Mouse (Mus musculus): Measurements from ENCODE around the gene 4931422A03Rik. TPM values are rescaled to one million over a fixed set of nuclear protein-coding genes. Genes with fewer than 3 reads are reported as not detected.

4931422A03Rik gene
- polyA plus RNA-seq, 1 experiment from 2014 or later, result 2.3 TPM

DNA sequence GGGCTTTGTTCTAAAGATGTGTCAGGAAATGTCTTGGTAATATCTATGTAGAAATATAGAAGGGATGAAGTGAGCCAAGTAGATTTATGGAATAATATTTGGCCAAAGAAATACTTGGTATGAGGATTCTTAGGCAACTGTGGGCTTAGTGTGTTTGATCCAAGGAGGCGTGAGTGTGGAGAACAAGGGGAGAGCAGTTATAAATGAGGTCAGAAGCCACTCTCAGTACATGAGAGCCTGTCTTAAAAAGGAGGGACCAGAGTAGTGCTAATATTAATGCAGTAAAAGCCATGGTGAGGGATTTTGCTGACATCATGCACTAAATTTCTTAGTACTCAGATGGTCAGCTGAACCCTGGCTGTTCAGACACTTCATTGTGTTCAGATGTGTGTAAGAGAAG is 30.2 kb upstream of the 4931422A03Rik start:
- Histone ChIP-seq H3K4me1 (ENCODE audit: control insufficient read depth, insufficient read depth, low read depth, low read length) (no peaks in the 10 kb centered on the region), H3K27ac (ENCODE audit: low read depth, low read length) (no peak overlapping the region), H3K9me3 (ENCODE audit: control insufficient read depth, low read length) (no peaks in the 10 kb centered on the region), H3K36me3 (ENCODE audit: control insufficient read depth, insufficient read depth, low read length) (peaks cover 23% of the 10 kb centered on the region), H3K4me2 (ENCODE audit: low read length) (no peak overlapping the region), H3K9ac (ENCODE audit: low read depth, low read length) (no peak overlapping the region), H3K4me3 (ENCODE audit: low read length) (no peak overlapping the region), H3K27me3 (replicated peaks; ENCODE audit: control insufficient read depth, insufficient read depth, low read length) (no peaks in the 10 kb centered on the region)
- no peak for ATAC-seq
- WGBS, result 77% methylated on average over 1 of the region's 1 CpGs

DNA sequence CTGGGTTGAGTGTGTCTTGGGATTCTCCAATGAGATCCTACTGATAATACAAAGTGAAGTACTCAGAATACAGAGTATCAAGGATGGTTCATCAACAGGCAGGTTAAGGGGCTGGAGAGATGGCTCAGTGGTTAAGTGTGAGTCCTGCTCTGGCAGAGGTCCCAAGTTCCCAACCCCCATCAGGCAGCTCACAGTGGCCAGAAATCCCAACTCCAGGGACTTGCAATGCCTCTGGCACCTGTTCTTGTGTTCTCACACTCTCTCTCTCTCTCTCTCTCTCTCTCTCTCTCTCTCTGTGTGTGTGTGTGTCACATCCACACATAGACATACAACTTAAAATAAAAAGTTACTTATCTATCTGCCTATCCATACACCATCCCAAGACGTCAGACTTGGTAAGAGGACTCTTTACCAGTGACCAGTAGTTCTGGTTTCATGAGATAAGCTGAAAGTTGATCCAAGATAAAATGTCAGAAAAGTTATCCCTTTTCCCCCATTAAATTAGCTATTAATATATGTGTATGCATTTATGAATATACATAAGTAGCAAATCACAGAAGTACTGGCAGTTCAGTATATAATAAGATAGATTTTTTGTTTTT is 16.4 kb upstream of the 4931422A03Rik start:
- Histone ChIP-seq H3K4me1 (ENCODE audit: control insufficient read depth, insufficient read depth, low read depth, low read length) (no peaks in the 10 kb centered on the region), H3K27ac (ENCODE audit: low read depth, low read length) (no peak overlapping the region), H3K4me2 (ENCODE audit: low read length) (no peak overlapping the region), H3K9ac (ENCODE audit: low read depth, low read length) (no peak overlapping the region), H3K4me3 (ENCODE audit: low read length) (no peak overlapping the region), H3K9me3 (ENCODE audit: control insufficient read depth, low read length) (no peaks in the 10 kb centered on the region), H3K27me3 (replicated peaks; ENCODE audit: control insufficient read depth, insufficient read depth, low read length) (no peaks in the 10 kb centered on the region), H3K36me3 (ENCODE audit: control insufficient read depth, insufficient read depth, low read length) (peaks cover 9% of the 10 kb centered on the region; the same call in 1 of the 2 replicates)
- 82% methylated on average over 1 of the region's 1 CpGs for WGBS
- no peak for ATAC-seq

DNA sequence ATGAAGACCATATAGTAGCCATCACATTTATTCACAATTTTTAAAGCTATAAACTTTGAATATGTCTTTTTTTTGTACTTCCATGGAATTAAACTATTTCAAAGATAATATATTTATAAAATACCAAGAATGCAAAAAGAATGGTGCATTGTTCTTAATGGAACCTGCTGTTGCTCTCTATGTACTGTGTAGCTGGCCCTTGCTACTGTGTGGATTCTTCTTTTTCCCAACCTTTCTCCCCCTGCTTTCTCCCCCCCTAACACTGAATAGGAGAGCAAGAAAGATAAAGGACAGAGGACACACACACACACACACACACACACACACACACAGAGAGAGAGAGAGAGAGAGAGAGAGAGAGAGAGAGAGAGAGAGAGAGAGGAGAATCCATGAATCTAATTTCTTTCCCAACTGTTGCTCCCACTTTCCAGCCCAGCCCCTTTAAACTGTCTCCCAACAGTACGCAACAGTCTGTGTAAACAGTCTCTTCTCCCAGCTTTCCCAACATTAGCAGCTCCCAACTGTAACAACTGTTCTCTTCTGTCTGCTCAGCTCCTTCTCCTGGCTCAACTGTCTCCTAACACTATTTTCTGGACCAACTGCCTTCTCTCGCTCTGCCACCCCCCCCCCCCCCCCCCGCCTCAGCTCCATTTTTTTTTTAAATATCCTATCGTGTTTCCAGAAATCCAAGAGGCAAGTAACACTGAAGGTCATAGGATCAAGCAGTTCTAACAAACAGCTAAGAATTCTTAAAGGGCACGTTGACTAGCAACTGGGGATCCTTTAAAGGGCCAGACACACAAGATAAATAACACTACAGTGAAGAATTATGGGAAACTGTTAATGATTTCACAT is 15.7 kb upstream of the 4931422A03Rik start:
- 53% methylated on average over 5 of the region's 5 CpGs for WGBS

DNA sequence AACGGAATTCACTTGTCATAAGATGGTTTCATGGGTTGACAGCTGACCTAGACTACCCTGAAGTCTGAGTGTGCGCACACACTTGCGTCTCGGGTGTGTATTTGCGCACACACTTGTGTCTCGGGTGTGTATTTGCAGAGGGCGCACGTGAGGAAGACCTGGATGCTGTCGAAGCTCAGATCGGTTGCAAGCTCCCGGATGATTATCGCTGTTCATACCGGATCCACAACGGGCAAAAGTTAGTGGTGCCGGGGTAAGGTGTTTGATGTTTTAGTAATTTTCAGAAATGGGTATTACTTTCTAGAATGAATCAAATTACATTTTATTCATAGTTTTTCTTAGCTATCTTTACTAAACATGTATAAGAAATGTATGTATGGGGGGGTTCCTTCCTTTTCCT is 14.6 kb upstream of the 4931422A03Rik start:
- H3K36me3 ChIP-seq (ENCODE audit: control insufficient read depth, insufficient read depth, low read length), result peaks cover 9% of the 10 kb centered on the region; the same call in 1 of the 2 replicates
- no peak overlapping the region for H3K9ac ChIP-seq (ENCODE audit: low read depth, low read length)
- no peak overlapping the region for H3K4me3 ChIP-seq (ENCODE audit: low read length)
- H3K4me2 ChIP-seq (ENCODE audit: low read length), result no peak overlapping the region
- no peaks in the 10 kb centered on the region for H3K4me1 ChIP-seq (ENCODE audit: control insufficient read depth, insufficient read depth, low read depth, low read length)
- no peaks in the 10 kb centered on the region for H3K27me3 ChIP-seq (replicated peaks; ENCODE audit: control insufficient read depth, insufficient read depth, low read length)
- WGBS, result 97% methylated on average over 15 of the region's 15 CpGs
- H3K27ac ChIP-seq (ENCODE audit: low read depth, low read length), result no peak overlapping the region
- ATAC-seq, result no peak
- H3K9me3 ChIP-seq (ENCODE audit: control insufficient read depth, low read length), result no peaks in the 10 kb centered on the region

More for the DNA sequence above, 15.7 kb upstream of the 4931422A03Rik start:
- Histone ChIP-seq H3K27me3 (replicated peaks; ENCODE audit: control insufficient read depth, insufficient read depth, low read length) (no peaks in the 10 kb centered on the region), H3K4me1 (ENCODE audit: control insufficient read depth, insufficient read depth, low read depth, low read length) (no peaks in the 10 kb centered on the region), H3K36me3 (ENCODE audit: control insufficient read depth, insufficient read depth, low read length) (peaks cover 9% of the 10 kb centered on the region; the same call in 1 of the 2 replicates), H3K4me3 (ENCODE audit: low read length) (no peak overlapping the region), H3K9ac (ENCODE audit: low read depth, low read length) (no peak overlapping the region), H3K27ac (ENCODE audit: low read depth, low read length) (no peak overlapping the region), H3K9me3 (ENCODE audit: control insufficient read depth, low read length) (no peaks in the 10 kb centered on the region), H3K4me2 (ENCODE audit: low read length) (no peak overlapping the region)
- ATAC-seq, result no peak

DNA sequence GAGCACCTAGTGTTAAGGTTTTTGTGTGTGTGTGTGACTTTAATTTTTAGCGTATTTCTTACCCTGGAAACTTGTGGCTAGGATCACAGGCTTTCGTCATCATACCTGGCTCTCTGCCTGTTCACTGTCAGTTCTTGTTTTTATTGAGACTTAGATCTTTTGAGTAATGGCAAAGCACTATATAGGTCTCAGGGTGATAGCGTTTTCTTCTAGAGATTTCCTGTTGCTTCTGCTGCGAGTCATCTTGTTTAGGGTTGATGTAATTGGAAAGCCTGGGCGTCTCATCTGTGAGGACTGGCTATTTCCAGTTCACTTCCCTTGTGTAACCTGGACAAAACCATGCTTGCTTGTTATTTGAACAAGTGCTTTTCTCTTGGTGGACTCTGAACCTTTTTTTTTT is 13.5 kb upstream of the 4931422A03Rik start:
- WGBS, result 79% methylated on average over 5 of the region's 5 CpGs
- Histone ChIP-seq H3K4me1 (ENCODE audit: control insufficient read depth, insufficient read depth, low read depth, low read length) (no peaks in the 10 kb centered on the region), H3K4me2 (ENCODE audit: low read length) (no peak overlapping the region), H3K9me3 (ENCODE audit: control insufficient read depth, low read length) (no peaks in the 10 kb centered on the region), H3K4me3 (ENCODE audit: low read length) (no peak overlapping the region), H3K36me3 (ENCODE audit: control insufficient read depth, insufficient read depth, low read length) (peaks cover 9% of the 10 kb centered on the region; the same call in 1 of the 2 replicates), H3K27ac (ENCODE audit: low read depth, low read length) (no peak overlapping the region), H3K9ac (ENCODE audit: low read depth, low read length) (no peak overlapping the region), H3K27me3 (replicated peaks; ENCODE audit: control insufficient read depth, insufficient read depth, low read length) (no peaks in the 10 kb centered on the region)
- ATAC-seq, result no peak

DNA sequence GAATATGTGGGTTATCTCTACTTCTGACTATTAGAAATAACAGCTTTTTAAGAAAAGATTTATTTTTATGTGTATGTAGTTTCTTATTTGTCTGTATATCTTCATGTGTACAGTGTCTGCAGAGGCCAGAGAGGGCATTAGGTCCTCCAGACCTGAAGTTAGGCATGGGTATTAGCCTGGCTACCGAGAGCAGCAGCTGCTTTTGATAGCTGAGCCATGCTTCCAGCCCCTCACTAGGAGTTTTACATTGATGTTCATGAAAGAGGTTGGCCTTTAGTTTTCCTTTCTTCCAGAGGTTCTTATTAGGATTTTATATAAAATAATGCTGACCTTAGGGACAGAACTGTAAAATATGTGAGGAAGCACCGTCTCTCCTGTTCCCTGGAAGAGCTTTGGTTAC is 10.1 kb upstream of the 4931422A03Rik start:
- H3K27ac ChIP-seq (ENCODE audit: low read depth, low read length), result no peak overlapping the region
- H3K4me3 ChIP-seq (ENCODE audit: low read length), result no peak overlapping the region
- H3K4me2 ChIP-seq (ENCODE audit: low read length), result no peak overlapping the region
- H3K4me1 ChIP-seq (ENCODE audit: control insufficient read depth, insufficient read depth, low read depth, low read length), result no peaks in the 10 kb centered on the region
- no peaks in the 10 kb centered on the region for H3K27me3 ChIP-seq (replicated peaks; ENCODE audit: control insufficient read depth, insufficient read depth, low read length)
- ATAC-seq, result no peak
- 48% methylated on average over 2 of the region's 2 CpGs for WGBS
- H3K9me3 ChIP-seq (ENCODE audit: control insufficient read depth, low read length), result no peaks in the 10 kb centered on the region
- H3K36me3 ChIP-seq (ENCODE audit: control insufficient read depth, insufficient read depth, low read length), result peaks cover 18% of the 10 kb centered on the region
- no peak overlapping the region for H3K9ac ChIP-seq (ENCODE audit: low read depth, low read length)

DNA sequence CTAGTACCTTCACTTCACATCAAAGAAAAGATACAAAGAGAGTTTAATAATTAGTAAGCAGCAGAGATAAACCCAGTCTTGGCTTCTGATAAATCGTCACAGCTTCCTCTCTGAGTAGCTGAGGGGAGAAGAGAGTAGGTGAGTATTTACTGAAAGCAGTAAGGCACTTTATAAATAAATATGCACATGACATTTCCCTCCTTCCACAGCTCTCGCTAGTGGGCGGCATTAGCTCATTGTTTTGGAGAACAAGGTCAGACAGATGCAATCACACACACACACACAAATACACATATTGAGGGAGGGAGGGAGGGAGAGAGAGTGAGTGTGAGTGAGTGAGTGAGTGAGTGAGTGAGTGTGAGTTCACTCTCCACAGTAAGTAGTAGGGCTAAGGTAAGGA is 8.2 kb upstream of the 4931422A03Rik start:
- Histone ChIP-seq H3K27me3 (replicated peaks; ENCODE audit: control insufficient read depth, insufficient read depth, low read length) (no peaks in the 10 kb centered on the region), H3K27ac (ENCODE audit: low read depth, low read length) (no peak overlapping the region), H3K4me2 (ENCODE audit: low read length) (no peak overlapping the region), H3K9me3 (ENCODE audit: control insufficient read depth, low read length) (no peaks in the 10 kb centered on the region), H3K4me3 (ENCODE audit: low read length) (no peak overlapping the region), H3K9ac (ENCODE audit: low read depth, low read length) (no peak overlapping the region), H3K36me3 (ENCODE audit: control insufficient read depth, insufficient read depth, low read length) (peaks cover 18% of the 10 kb centered on the region), H3K4me1 (ENCODE audit: control insufficient read depth, insufficient read depth, low read depth, low read length) (no peaks in the 10 kb centered on the region)
- ATAC-seq, result no peak
- 66% methylated on average over 3 of the region's 3 CpGs for WGBS

DNA sequence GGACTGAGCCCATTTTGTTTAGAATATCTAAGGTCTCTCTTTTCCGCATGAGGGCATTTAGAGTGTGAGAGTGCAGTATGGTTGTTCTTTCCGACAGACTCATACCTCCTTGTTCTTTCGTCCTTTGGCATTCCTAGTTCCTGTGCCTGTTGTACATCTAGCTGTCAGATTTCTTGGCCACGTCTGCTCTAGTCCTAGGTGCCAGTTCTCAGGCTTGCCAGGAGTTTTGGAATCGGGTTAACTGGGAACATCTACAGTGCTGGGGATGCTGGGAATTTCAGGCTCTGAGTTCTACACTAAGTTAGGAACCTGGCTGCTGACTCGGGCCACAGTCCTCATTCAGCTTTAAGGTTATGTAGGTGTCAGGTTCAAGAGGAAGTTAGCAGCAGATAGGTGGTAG is 7.4 kb upstream of the 4931422A03Rik start:
- 84% methylated on average over 6 of the region's 6 CpGs for WGBS
- H3K9ac ChIP-seq (ENCODE audit: low read depth, low read length), result no peak overlapping the region
- H3K9me3 ChIP-seq (ENCODE audit: control insufficient read depth, low read length), result no peaks in the 10 kb centered on the region
- H3K36me3 ChIP-seq (ENCODE audit: control insufficient read depth, insufficient read depth, low read length), result peaks cover 15% of the 10 kb centered on the region
- H3K4me3 ChIP-seq (ENCODE audit: low read length), result no peak overlapping the region
- no peaks in the 10 kb centered on the region for H3K27me3 ChIP-seq (replicated peaks; ENCODE audit: control insufficient read depth, insufficient read depth, low read length)
- no peak for ATAC-seq
- no peak overlapping the region for H3K27ac ChIP-seq (ENCODE audit: low read depth, low read length)
- no peak overlapping the region for H3K4me2 ChIP-seq (ENCODE audit: low read length)
- H3K4me1 ChIP-seq (ENCODE audit: control insufficient read depth, insufficient read depth, low read depth, low read length), result no peaks in the 10 kb centered on the region

DNA sequence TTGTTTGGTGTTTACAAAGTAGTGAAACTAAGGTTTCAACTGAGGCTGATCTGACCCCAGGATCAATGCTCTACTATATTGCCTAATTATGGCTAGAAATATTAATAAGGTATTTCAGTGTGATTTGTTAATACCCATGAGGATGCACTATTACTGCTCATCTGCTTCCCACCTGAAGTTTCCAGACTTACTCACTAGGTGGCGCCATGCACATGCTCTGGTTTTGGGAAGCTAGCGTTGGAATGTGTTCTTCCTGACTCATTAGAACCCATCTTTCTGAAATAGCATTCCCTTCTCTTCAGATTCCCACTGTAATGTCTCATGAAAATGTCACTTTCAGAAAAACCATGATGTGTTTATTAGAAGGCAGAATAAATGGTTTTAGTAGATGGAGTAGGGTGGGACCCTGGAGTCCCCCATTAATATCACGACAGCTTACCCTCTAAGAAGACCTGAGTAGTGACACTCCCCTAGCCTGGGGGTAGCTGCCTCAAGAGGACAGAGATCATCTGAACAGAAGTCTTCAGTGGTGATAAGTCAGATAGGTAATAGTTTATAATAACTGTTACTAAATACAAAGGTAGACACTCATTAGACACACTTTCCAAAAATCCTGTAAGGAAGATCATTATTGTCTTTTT is 6.8 kb upstream of the 4931422A03Rik start:
- no peak overlapping the region for H3K27ac ChIP-seq (ENCODE audit: low read depth, low read length)
- no peaks in the 10 kb centered on the region for H3K9me3 ChIP-seq (ENCODE audit: control insufficient read depth, low read length)
- no peak overlapping the region for H3K4me2 ChIP-seq (ENCODE audit: low read length)
- no peak overlapping the region for H3K9ac ChIP-seq (ENCODE audit: low read depth, low read length)
- H3K4me3 ChIP-seq (ENCODE audit: low read length), result no peak overlapping the region
- H3K36me3 ChIP-seq (ENCODE audit: control insufficient read depth, insufficient read depth, low read length), result peaks cover 12% of the 10 kb centered on the region
- peak; percentile 66 for ATAC-seq
- no peaks in the 10 kb centered on the region for H3K27me3 ChIP-seq (replicated peaks; ENCODE audit: control insufficient read depth, insufficient read depth, low read length)
- H3K4me1 ChIP-seq (ENCODE audit: control insufficient read depth, insufficient read depth, low read depth, low read length), result no peaks in the 10 kb centered on the region; the same call in 1 of the 2 replicates
- WGBS, result 35% methylated on average over 3 of the region's 3 CpGs
